Comparison of ENCODE assay signal across 21 mouse cellular contexts in genomic region chr4:127256739-127257138, GRCm38 (mm10). TPM values are rescaled to one million over a fixed set of nuclear protein-coding genes. Genes with fewer than 3 reads are reported as not detected.
A peak's percentile ranks its signal among the peaks of the same experiment; 100 is the strongest.
DNase-seq lines count a peak whose midpoint lies in the region; ATAC-seq and TF ChIP-seq lines count a peak whose summit lies in the region.
"Had no signal": no experiment of that assay in that cellular context is flagged by ENCODE, and none has a peak within 500 bp of the region (broad histone marks: within the 10 kb centered on the region; RNA-seq: fewer than 3 reads in every experiment).

No protein-coding gene starts in this region.

- H3K4me1 ChIP-seq in heart, embryonic 12.5 days (replicated peaks), result peaks cover 32% of the 10 kb centered on the region
- H3K4me1 ChIP-seq in lung, postnatal 0 days (ENCODE audit: insufficient read depth, low read depth, low read length), result peaks cover 10% of the 10 kb centered on the region; the same call in 1 of the 2 replicates
- peaks cover 21% of the 10 kb centered on the region for H3K4me1 ChIP-seq in heart, postnatal 0 days (ENCODE audit: control insufficient read depth, insufficient read depth)
- H3K4me1 ChIP-seq: embryonic facial prominence, embryonic 12.5 days had no signal

- H3K4me3 ChIP-seq in heart, embryonic 12.5 days, result no peak overlapping the region
- no peak overlapping the region for H3K4me3 ChIP-seq in lung, postnatal 0 days (ENCODE audit: low read depth, low read length)
- H3K4me3 ChIP-seq in heart, postnatal 0 days (ENCODE audit: low read depth, low read length), result no peak overlapping the region
- H3K4me3 ChIP-seq: embryonic facial prominence, embryonic 12.5 days; hindbrain, embryonic 13.5 days had no signal

- TF ChIP-seq EP300 in lung, postnatal 0 days (IDR thresholded peaks at IDR 0.05), result no peak
- no peak for TF ChIP-seq EP300 in heart, postnatal 0 days (IDR thresholded peaks at IDR 0.05; ENCODE audit: low read depth)

- H3K27me3 ChIP-seq in heart, embryonic 12.5 days (replicated peaks), result no peaks in the 10 kb centered on the region
- no peaks in the 10 kb centered on the region for H3K27me3 ChIP-seq in lung, postnatal 0 days (replicated peaks; ENCODE audit: insufficient read depth, low read length)
- H3K27me3 ChIP-seq in heart, postnatal 0 days (ENCODE audit: control insufficient read depth, insufficient read depth, low read length), result no peaks in the 10 kb centered on the region
- H3K27me3 ChIP-seq: embryonic facial prominence, embryonic 12.5 days; hindbrain, embryonic 13.5 days; Patski had no signal

- no peak for TF ChIP-seq CTCF in lung, postnatal 0 days (IDR thresholded peaks at IDR 0.05)
- TF ChIP-seq CTCF in heart, postnatal 0 days (IDR thresholded peaks at IDR 0.05; ENCODE audit: low read depth), result no peak

- ATAC-seq in heart, embryonic 12.5 days (ENCODE audit: insufficient number of reproducible peaks, low FRiP score), result no peak
- no peak for ATAC-seq in lung, postnatal 0 days
- peak; percentile 29; the same call in 1 of the 2 replicates for ATAC-seq in heart, postnatal 0 days (ENCODE audit: insufficient read depth, low read depth)
- ATAC-seq: activated CD4-positive, CD25-positive, alpha-beta regulatory T cell, adult 4 months; forebrain, embryonic 16.5 days; hindbrain, postnatal 0 days; Patski had no signal

- 0 out of 2 replicates have a peak, but pooled peaks cover 2% of the 10 kb centered on the region for H3K9me3 ChIP-seq in heart, embryonic 12.5 days (replicated peaks)
- H3K9me3 ChIP-seq in lung, postnatal 0 days (ENCODE audit: low read length), result no peaks in the 10 kb centered on the region
- H3K9me3 ChIP-seq in heart, postnatal 0 days (replicated peaks; ENCODE audit: control insufficient read depth, low read length), result 0 out of 2 replicates have a peak, but pooled peaks cover 5% of the 10 kb centered on the region
- H3K9me3 ChIP-seq: embryonic facial prominence, embryonic 12.5 days; hindbrain, embryonic 13.5 days had no signal

- peak; percentile 36 to 76 for DNase-seq in heart, adult 18-20 months
- DNase-seq in lung, postnatal 0 days (ENCODE audit: low spot score), result no peak
- no peak for DNase-seq in lung, postnatal 25 days (ENCODE audit: low spot score)
- peak; percentile 18 for DNase-seq in heart, postnatal 0 days (ENCODE audit: low spot score)
- peak; percentile 47 for DNase-seq in heart, postnatal 4 days
- no peak for DNase-seq in frontal cortex, postnatal 14 days (ENCODE audit: low spot score in 2 of 2)
- DNase-seq: adrenal gland, postnatal 14 days; cerebellum, adult 11-12 months; cerebellum, adult 9-10 months; cerebellum, postnatal 25 days; gastrocnemius, postnatal 10 days; kidney, adult 11 months had no signal

- H3K9ac ChIP-seq in heart, embryonic 12.5 days, result no peak overlapping the region
- H3K9ac ChIP-seq in lung, postnatal 0 days (replicated peaks; ENCODE audit: low read depth), result no peak overlapping the region
- no peak overlapping the region for H3K9ac ChIP-seq in heart, postnatal 0 days (replicated peaks; ENCODE audit: low read depth, low read length)
- H3K9ac ChIP-seq: embryonic facial prominence, embryonic 12.5 days; hindbrain, embryonic 13.5 days had no signal

- 49% methylated on average over 5 of the region's 5 CpGs for WGBS in heart, embryonic 12.5 days
- 45% methylated on average over 5 of the region's 5 CpGs for whole genome bisulfite sequencing in lung, postnatal 0 days
- WGBS in heart, postnatal 0 days, result 58% methylated on average over 5 of the region's 5 CpGs

- H3K27ac ChIP-seq in heart, embryonic 12.5 days (ENCODE audit: poor library complexity, severe bottlenecking), result no peak overlapping the region
- 0 out of 2 replicates have a peak overlapping the region, but pooled peaks have one; percentile 81 for H3K27ac ChIP-seq in lung, postnatal 0 days (ENCODE audit: low read length)
- H3K27ac ChIP-seq in heart, postnatal 0 days (ENCODE audit: low read depth), result no peak overlapping the region
- H3K27ac ChIP-seq: embryonic facial prominence, embryonic 12.5 days; hindbrain, embryonic 13.5 days; hindbrain, postnatal 0 days had no signal

- H3K36me3 ChIP-seq in heart, embryonic 12.5 days, result no peaks in the 10 kb centered on the region
- H3K36me3 ChIP-seq in lung, postnatal 0 days (ENCODE audit: insufficient read depth, low read length), result no peaks in the 10 kb centered on the region
- H3K36me3 ChIP-seq in heart, postnatal 0 days (replicated peaks; ENCODE audit: control insufficient read depth, insufficient read depth, low read length), result no peaks in the 10 kb centered on the region
- H3K36me3 ChIP-seq: embryonic facial prominence, embryonic 12.5 days; hindbrain, embryonic 13.5 days had no signal

- H3K4me2 ChIP-seq in heart, embryonic 12.5 days, result no peak overlapping the region
- H3K4me2 ChIP-seq in lung, postnatal 0 days (replicated peaks; ENCODE audit: low read depth, low read length), result no peak overlapping the region
- no peak overlapping the region for H3K4me2 ChIP-seq in heart, postnatal 0 days (ENCODE audit: low read depth, low read length)
- H3K4me2 ChIP-seq: embryonic facial prominence, embryonic 12.5 days; hindbrain, embryonic 13.5 days had no signal

RNA-seq across cellular contexts. Expression of gene Smim12, which starts 13.2 kb away (rescaled TPM):
- total RNA-seq in heart, adult 18-20 months (2021), result 10 to 100 TPM; 54.9 to 61.9 TPM
- polyA plus RNA-seq in heart, embryonic 12.5 days (2016; fragmentation: Nextera tagmentation; extraction: Ambion mirVana), result 51.9 and 58.7 TPM in 2 replicates
- 60.4 and 66.1 TPM in 2 replicates for polyA plus RNA-seq in lung, postnatal 0 days (2015; fragmentation: Nextera tagmentation; extraction: Ambion mirVana)
- 58.4 and 58.6 TPM in 2 replicates for total RNA-seq in heart, postnatal 0 days (2014; rRNA removed; ENCODE audit: low replicate concordance)
- polyA plus RNA-seq in heart, postnatal 0 days (2015; fragmentation: Nextera tagmentation; extraction: Ambion mirVana), result 69.0 and 74.7 TPM in 2 replicates
- 10 to 100 TPM; 37.0 to 42.3 TPM for total RNA-seq in heart, postnatal 4 days (2021)

RNA-seq across cellular contexts. Expression of gene Gja4, which starts 57.1 kb away (rescaled TPM):
- 1 to 10 TPM; 7.2 to 7.8 TPM for total RNA-seq in heart, adult 18-20 months (2021)
- polyA plus RNA-seq in heart, embryonic 12.5 days (2016; fragmentation: Nextera tagmentation; extraction: Ambion mirVana), result 33.1 and 37.7 TPM in 2 replicates
- 56.9 and 58.3 TPM in 2 replicates for polyA plus RNA-seq in lung, postnatal 0 days (2015; fragmentation: Nextera tagmentation; extraction: Ambion mirVana)
- total RNA-seq in heart, postnatal 0 days (2014; rRNA removed; ENCODE audit: low replicate concordance), result 38.4 and 45.0 TPM in 2 replicates
- polyA plus RNA-seq in heart, postnatal 0 days (2015; fragmentation: Nextera tagmentation; extraction: Ambion mirVana), result 20.7 and 23.4 TPM in 2 replicates
- 10 to 100 TPM; 25.3 to 27.4 TPM for total RNA-seq in heart, postnatal 4 days (2021)
- total RNA-seq: CH12.LX; hematopoietic stem cell, adult 5-6 weeks had no signal
- polyA plus RNA-seq: activated CD4-positive, CD25-positive, alpha-beta regulatory T cell, adult 4 months had no signal

Comparison
In these comparisons a context has a peak if more than half of its experiments do, and no peak if none do; other contexts are left out.
1. DNase-seq: peak in heart, adult 18-20 months (2 of 2), heart, postnatal 0 days (single experiment) and heart, postnatal 4 days (single experiment); none in lung, postnatal 0 days (single experiment), lung, postnatal 25 days (single experiment) and frontal cortex, postnatal 14 days (0 of 2).